ENCODE assay signal across 30 mouse cellular contexts in the genomic region with DNA sequence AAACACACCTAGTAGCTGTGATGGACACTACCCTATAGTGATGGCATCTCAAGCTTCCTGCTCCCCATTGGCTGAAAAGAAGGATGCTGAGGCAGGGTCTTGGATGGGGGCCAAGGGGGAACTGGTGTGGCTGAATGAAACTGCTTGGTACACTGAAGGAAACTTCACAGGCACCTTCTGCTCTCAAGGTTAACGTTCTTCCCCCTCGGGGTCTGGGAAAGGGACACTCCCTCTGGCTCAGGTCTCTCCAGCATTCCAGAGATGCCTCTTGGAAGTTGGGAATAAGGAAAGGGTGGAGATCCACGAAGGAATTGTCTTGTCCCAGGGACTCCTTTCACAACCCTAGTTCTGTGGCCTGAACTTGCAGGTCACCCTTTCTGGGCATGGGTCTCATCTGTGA. TPM values are rescaled to one million over a fixed set of nuclear protein-coding genes. Genes with fewer than 3 reads are reported as not detected.
DNase-seq lines count a peak whose midpoint lies in the region; ATAC-seq lines count a peak whose summit lies in the region.
"Had no signal": no experiment of that assay in that cellular context is flagged by ENCODE, and none has a peak within 500 bp of the region (broad histone marks: within the 10 kb centered on the region; RNA-seq: fewer than 3 reads in every experiment).

No protein-coding gene starts in this region.

- peaks cover 4% of the 10 kb centered on the region for H3K27me3 ChIP-seq in liver, embryonic 13.5 days
- peaks cover 49% of the 10 kb centered on the region for H3K27me3 ChIP-seq in liver, embryonic 12.5 days (replicated peaks)
- H3K27me3 ChIP-seq: embryonic facial prominence, embryonic 15.5 days; heart, embryonic 15.5 days had no signal

- WGBS in liver, embryonic 13.5 days (ENCODE audit: insufficient replicate concordance) = 38% methylated on average over 3 of the region's 3 CpGs
- WGBS in liver, embryonic 12.5 days (ENCODE audit: insufficient replicate concordance) = 41% methylated on average over 3 of the region's 3 CpGs

- H3K36me3 ChIP-seq in liver, embryonic 13.5 days = peaks cover 20% of the 10 kb centered on the region
- peaks cover 19% of the 10 kb centered on the region for H3K36me3 ChIP-seq in liver, embryonic 12.5 days
- H3K36me3 ChIP-seq: embryonic facial prominence, embryonic 12.5 days; embryonic facial prominence, embryonic 15.5 days; heart, embryonic 12.5 days; heart, embryonic 15.5 days; hindbrain, embryonic 10.5 days; hindbrain, embryonic 13.5 days had no signal

- intact Hi-C loops in left cerebral cortex, postnatal 10 days (cut with DNase I) = no loop called here

- peaks cover 86% of the 10 kb centered on the region for H3K4me1 ChIP-seq in liver, embryonic 13.5 days (replicated peaks)
- peaks cover 78% of the 10 kb centered on the region for H3K4me1 ChIP-seq in liver, embryonic 12.5 days
- H3K4me1 ChIP-seq: embryonic facial prominence, embryonic 12.5 days; hindbrain, embryonic 13.5 days had no signal

- no peak overlapping the region for H3K9ac ChIP-seq in liver, embryonic 13.5 days
- no peak overlapping the region for H3K9ac ChIP-seq in liver, embryonic 12.5 days
- H3K9ac ChIP-seq: embryonic facial prominence, embryonic 12.5 days; embryonic facial prominence, embryonic 15.5 days; forebrain, postnatal 0 days; heart, embryonic 12.5 days; heart, embryonic 15.5 days; hindbrain, embryonic 13.5 days had no signal

- 0 out of 2 replicates have a peak overlapping the region, but pooled peaks have one; percentile 0 for H3K27ac ChIP-seq in liver, embryonic 13.5 days
- no peak overlapping the region for H3K27ac ChIP-seq in liver, embryonic 12.5 days
- H3K27ac ChIP-seq: embryonic facial prominence, embryonic 12.5 days; embryonic facial prominence, embryonic 15.5 days; heart, embryonic 15.5 days; hindbrain, embryonic 10.5 days; hindbrain, embryonic 13.5 days had no signal

- no peak for DNase-seq in liver, embryonic 13.5 days
- DNase-seq in ES-CJ7 (ENCODE audit: low read depth, low spot score) = peak; percentile 90
- DNase-seq in R1 (ENCODE audit: low read depth, low spot score) = peak; percentile 95
- no peak for DNase-seq in urinary bladder, postnatal 10 days (ENCODE audit: low spot score)
- DNase-seq in left cerebral cortex, postnatal 10 days (ENCODE audit: extremely low spot score in 1 of 2, low spot score in 2 of 2) = no peak
- DNase-seq: adrenal gland, adult 2 months; adrenal gland, postnatal 14 days; cerebellum, adult 11 months; cerebellum, adult 2 months; cerebellum, adult 9-11 months; cerebellum, postnatal 25 days; forebrain, postnatal 0 days; gastrocnemius, postnatal 25 days; heart, adult 18-20 months; heart, postnatal 10 days; heart, postnatal 36 days had no signal

- no peak overlapping the region for H3K4me3 ChIP-seq in liver, embryonic 13.5 days (replicated peaks)
- H3K4me3 ChIP-seq in liver, embryonic 12.5 days = no peak overlapping the region
- H3K4me3 ChIP-seq: embryonic facial prominence, embryonic 12.5 days; embryonic facial prominence, embryonic 15.5 days; heart, embryonic 12.5 days; heart, embryonic 15.5 days; hindbrain, embryonic 10.5 days; hindbrain, embryonic 13.5 days had no signal

- H3K9me3 ChIP-seq in liver, embryonic 13.5 days (replicated peaks) = no peaks in the 10 kb centered on the region
- no peaks in the 10 kb centered on the region for H3K9me3 ChIP-seq in liver, embryonic 12.5 days (replicated peaks)
- H3K9me3 ChIP-seq: embryonic facial prominence, embryonic 12.5 days; embryonic facial prominence, embryonic 15.5 days; G1E; heart, embryonic 12.5 days; heart, embryonic 15.5 days; hindbrain, embryonic 10.5 days; hindbrain, embryonic 13.5 days had no signal

- ATAC-seq in liver, embryonic 13.5 days (ENCODE audit: low read depth) = no peak
- ATAC-seq in liver, embryonic 12.5 days = no peak
- no peak for ATAC-seq in megakaryocyte-erythroid progenitor cell, adult 5-6 weeks (replicated peaks; ENCODE audit: low FRiP score, low TSS enrichment, poor library complexity, severe bottlenecking)
- ATAC-seq: forebrain, embryonic 14.5 days; forebrain, postnatal 0 days; hindbrain, embryonic 16.5 days had no signal

- H3K4me2 ChIP-seq in liver, embryonic 13.5 days = no peak overlapping the region
- H3K4me2 ChIP-seq in liver, embryonic 12.5 days = no peak overlapping the region
- H3K4me2 ChIP-seq: embryonic facial prominence, embryonic 12.5 days; embryonic facial prominence, embryonic 15.5 days; heart, embryonic 12.5 days; heart, embryonic 15.5 days; hindbrain, embryonic 13.5 days had no signal

RNA-seq across cellular contexts. Expression of gene Aqp3, which starts 6.6 kb away (rescaled TPM):
- 13.8 and 14.7 TPM in 2 replicates for polyA plus RNA-seq in liver, embryonic 13.5 days (2015; fragmentation: Nextera tagmentation; extraction: Ambion mirVana)
- polyA plus RNA-seq in liver, embryonic 12.5 days (2016; fragmentation: Nextera tagmentation; extraction: Ambion mirVana) = 20.9 and 22.3 TPM in 2 replicates
- 1.1 TPM in 1 of 2 replicates, not detected in the other for total RNA-seq in megakaryocyte-erythroid progenitor cell, adult 5-6 weeks (2014; fragmentation: Nextera tagmentation)
- 1.2 TPM in 1 of 2 replicates, not detected in the other for total RNA-seq in megakaryocyte-erythroid progenitor cell, adult 5-6 weeks (2017)
- not detected for total RNA-seq in left cerebral cortex, postnatal 10 days (2021)
- total RNA-seq: adrenal gland, postnatal 14 days; common myeloid progenitor, adult 5-6 weeks; forebrain, postnatal 0 days; gastrocnemius, adult 8-10 months; gastrocnemius, postnatal 25 days; heart, postnatal 36 days had no signal
- polyA plus RNA-seq: forebrain, embryonic 14.5 days; hindbrain, embryonic 13.5 days had no signal

RNA-seq across cellular contexts. Expression of gene Nol6, which starts 32.9 kb away (rescaled TPM):
- polyA plus RNA-seq in liver, embryonic 13.5 days (2015; fragmentation: Nextera tagmentation; extraction: Ambion mirVana) = 11.6 and 15.2 TPM in 2 replicates
- 21.9 and 22.0 TPM in 2 replicates for polyA plus RNA-seq in liver, embryonic 12.5 days (2016; fragmentation: Nextera tagmentation; extraction: Ambion mirVana)
- total RNA-seq in megakaryocyte-erythroid progenitor cell, adult 5-6 weeks (2014; fragmentation: Nextera tagmentation) = 44.6 and 49.1 TPM in 2 replicates
- total RNA-seq in megakaryocyte-erythroid progenitor cell, adult 5-6 weeks (2017) = 24.8 and 26.9 TPM in 2 replicates
- total RNA-seq in left cerebral cortex, postnatal 10 days (2021) = 10 to 100 TPM; 83.6 to 88.4 TPM

RNA-seq across cellular contexts. Expression of gene Aqp7, which starts 43.5 kb away (rescaled TPM):
- 1.2 and 1.4 TPM in 2 replicates for polyA plus RNA-seq in liver, embryonic 13.5 days (2015; fragmentation: Nextera tagmentation; extraction: Ambion mirVana)
- 1.3 and 1.8 TPM in 2 replicates for polyA plus RNA-seq in liver, embryonic 12.5 days (2016; fragmentation: Nextera tagmentation; extraction: Ambion mirVana)
- not detected in 2 replicates for total RNA-seq in megakaryocyte-erythroid progenitor cell, adult 5-6 weeks (2014; fragmentation: Nextera tagmentation)
- total RNA-seq in megakaryocyte-erythroid progenitor cell, adult 5-6 weeks (2017) = not detected in 2 replicates
- total RNA-seq in left cerebral cortex, postnatal 10 days (2021) = not detected
- total RNA-seq: common myeloid progenitor, adult 5-6 weeks; forebrain, postnatal 0 days; G1E had no signal
- polyA plus RNA-seq: cerebellum, adult 2 months; embryonic facial prominence, embryonic 12.5 days; forebrain, embryonic 11.5 days; forebrain, embryonic 14.5 days; forebrain, postnatal 0 days; G1E; heart, embryonic 12.5 days; hindbrain, embryonic 10.5 days; hindbrain, embryonic 13.5 days; hindbrain, embryonic 16.5 days had no signal

RNA-seq across cellular contexts. Expression of gene Ube2r2, which starts 44.2 kb away (rescaled TPM):
- polyA plus RNA-seq in liver, embryonic 13.5 days (2015; fragmentation: Nextera tagmentation; extraction: Ambion mirVana) = 38.9 and 39.9 TPM in 2 replicates
- polyA plus RNA-seq in liver, embryonic 12.5 days (2016; fragmentation: Nextera tagmentation; extraction: Ambion mirVana) = 39.9 and 44.8 TPM in 2 replicates
- 86.7 and 101 TPM in 2 replicates for total RNA-seq in megakaryocyte-erythroid progenitor cell, adult 5-6 weeks (2014; fragmentation: Nextera tagmentation)
- total RNA-seq in megakaryocyte-erythroid progenitor cell, adult 5-6 weeks (2017) = 36.5 and 46.2 TPM in 2 replicates
- 10 to 100 TPM; 91.3 to 93.6 TPM for total RNA-seq in left cerebral cortex, postnatal 10 days (2021)

Comparison
In these comparisons a context has a peak if more than half of its experiments do, and no peak if none do; other contexts are left out.
1. DNase-seq: peak in ES-CJ7 (single experiment) and R1 (single experiment); none in liver, embryonic 13.5 days (single experiment), urinary bladder, postnatal 10 days (single experiment) and left cerebral cortex, postnatal 10 days (0 of 2).